Mouse (Mus musculus) myocyte (in vitro differentiated cells): Measurements from ENCODE around the gene Crx.

ENCODE experiments used
- CEBPB ChIP-seq: IDR thresholded peaks from 2 replicates; pipeline ENCODE4 v1.6.1; 2011; ENCODE audit warnings: mild to moderate bottlenecking, moderate library complexity; ENCODE audit not compliant: poor library complexity, insufficient read depth, severe bottlenecking
- E2F4 ChIP-seq: IDR thresholded peaks from one replicate; pipeline ENCODE4 v1.6.1; 2011; ENCODE audit warnings: mild to moderate bottlenecking, control low read depth, moderate library complexity; ENCODE audit not compliant: insufficient read depth
- MAX ChIP-seq: IDR thresholded peaks from one replicate; pipeline ENCODE4 v1.6.1; 2011; ENCODE audit warnings: low read depth, mild to moderate bottlenecking, control low read depth
- MYOD1 ChIP-seq, 3 experiments: IDR thresholded peaks; one replicate each; pipeline ENCODE4 v1.6.1; 2011; ENCODE audit warnings: control low read depth in 2 of 3, low read depth in 2 of 3, mild to moderate bottlenecking in 2 of 3, moderate library complexity in 1 of 3; ENCODE audit not compliant: insufficient read length in 2 of 3, control insufficient read depth in 1 of 3
- MYOG ChIP-seq, 3 experiments: IDR thresholded peaks; one replicate each; pipeline ENCODE4 v1.6.1; 2011; ENCODE audit warnings: control low read depth in 2 of 3, low read depth in 2 of 3, mild to moderate bottlenecking in 2 of 3; ENCODE audit not compliant: insufficient read length in 2 of 3, control insufficient read depth in 1 of 3, insufficient read depth in 1 of 3
- POLR2A ChIP-seq: IDR thresholded peaks from one replicate; pipeline ENCODE4 v1.6.1; 2011; ENCODE audit warnings: low read depth, mild to moderate bottlenecking, control low read depth, moderate library complexity; ENCODE audit not compliant: insufficient read length
- POLR2AphosphoS2 ChIP-seq: IDR thresholded peaks from one replicate; pipeline ENCODE4 v1.6.1; 2011; ENCODE audit warnings: low read depth, control low read depth; ENCODE audit not compliant: insufficient read length
- TCF12 ChIP-seq: IDR thresholded peaks from one replicate; pipeline ENCODE4 v1.6.1; 2011; ENCODE audit warnings: mild to moderate bottlenecking, control low read depth; ENCODE audit not compliant: poor library complexity, insufficient read depth, severe bottlenecking

- TF ChIP-seq POLR2AphosphoS2 (peak; percentile 44), POLR2A (no peak), TCF12 (no peak), MYOG (IDR thresholded peaks at IDR 0.05; ENCODE audit: control insufficient read depth in 1 of 3, insufficient read depth in 1 of 3, insufficient read length in 2 of 3, low read depth in 2 of 3) (no peak), CEBPB (no peak), MAX (no peak), E2F4 (no peak), MYOD1 (IDR thresholded peaks at IDR 0.05; ENCODE audit: control insufficient read depth in 1 of 3, insufficient read length in 2 of 3, low read depth in 2 of 3) (no peak)
Measured at GRCm38 (mm10) chr7:15916134-15916723, 36.5 kb upstream of the Crx start.
